Mouse (Mus musculus) lung, postnatal 14 days (tissue): ENCODE data around the gene Pitx2.

Source experiments
- DNase-seq: peaks from one replicate; pipeline ENCODE4 v3.0.0; 2021

Pitx2 gene

DNA sequence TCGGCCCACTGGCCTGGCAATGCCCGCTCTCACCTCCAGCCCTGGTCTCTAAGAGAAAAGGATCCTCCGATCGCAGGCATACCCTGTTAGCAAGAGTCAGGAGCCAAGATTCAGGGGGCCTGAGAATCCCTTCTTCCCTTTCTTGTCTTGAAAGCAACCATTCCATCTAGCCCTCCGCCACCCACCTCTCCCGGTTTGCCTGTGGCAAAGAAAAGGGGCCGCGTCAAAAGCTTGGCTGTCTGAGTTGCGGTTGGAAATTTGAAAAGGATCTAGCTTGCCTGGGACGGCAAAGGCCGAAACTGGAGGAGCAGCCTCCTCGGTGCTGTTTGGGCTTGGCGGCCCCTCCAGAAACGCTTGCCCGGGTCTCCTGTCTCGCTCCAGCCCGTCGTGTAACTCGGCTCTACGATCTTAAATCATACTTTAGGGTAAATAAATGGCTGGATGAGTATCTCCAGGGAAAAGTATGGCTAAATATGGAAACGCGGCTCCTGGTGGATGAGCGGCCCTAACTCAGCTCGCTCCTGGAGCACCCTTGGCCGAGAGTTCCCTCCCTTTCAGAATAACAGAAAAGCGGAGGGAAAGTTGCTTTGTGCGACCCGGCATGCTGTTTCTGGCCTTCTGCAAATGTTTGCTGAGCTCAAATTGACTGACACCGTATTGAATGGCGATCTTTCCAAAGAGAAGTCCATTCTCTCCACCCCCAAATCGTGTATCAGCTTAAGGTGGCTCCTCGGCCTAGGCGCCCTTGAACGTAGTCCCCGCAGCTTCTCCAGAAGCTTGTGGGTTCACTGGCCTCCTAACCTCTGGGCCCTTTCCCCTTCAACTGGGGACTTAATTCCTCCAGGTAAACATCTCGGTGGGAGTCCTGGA, 3.4 kb downstream of the Pitx2 start:
- no peak for DNase-seq

DNA sequence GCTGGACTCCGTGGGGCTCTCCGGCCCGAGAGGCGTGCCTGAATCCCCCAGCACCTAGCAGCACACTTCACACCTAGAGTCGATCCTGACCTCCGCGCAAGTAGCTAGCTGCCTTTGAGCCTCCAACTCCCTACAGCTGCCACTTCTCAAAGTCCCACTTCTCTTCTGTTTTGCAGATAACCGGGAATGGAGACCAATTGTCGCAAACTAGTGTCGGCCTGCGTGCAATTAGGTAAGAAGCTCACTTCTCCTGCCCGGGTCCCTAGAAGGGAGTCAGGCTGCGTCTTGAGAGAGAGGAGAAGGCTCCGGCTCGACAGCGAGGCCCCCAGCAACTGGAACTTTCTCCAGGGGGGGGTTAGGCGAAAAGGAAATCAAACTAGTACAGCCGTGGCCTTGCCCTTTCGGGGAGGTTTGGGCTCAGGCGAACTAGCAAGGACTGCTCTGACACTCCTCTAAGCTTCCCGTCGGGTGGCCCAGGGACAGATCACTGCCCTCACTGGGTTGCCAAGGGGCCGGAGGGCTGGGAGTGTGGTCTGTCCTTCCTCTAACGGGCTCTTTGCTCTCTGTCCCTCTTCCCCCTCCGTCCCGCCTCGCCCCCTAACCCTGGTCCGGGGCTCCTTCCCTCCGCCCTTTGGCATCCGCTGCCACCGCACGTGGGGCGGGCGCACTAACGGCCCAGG, 4.2 kb downstream of the Pitx2 start:
- DNase-seq, result no peak

DNA sequence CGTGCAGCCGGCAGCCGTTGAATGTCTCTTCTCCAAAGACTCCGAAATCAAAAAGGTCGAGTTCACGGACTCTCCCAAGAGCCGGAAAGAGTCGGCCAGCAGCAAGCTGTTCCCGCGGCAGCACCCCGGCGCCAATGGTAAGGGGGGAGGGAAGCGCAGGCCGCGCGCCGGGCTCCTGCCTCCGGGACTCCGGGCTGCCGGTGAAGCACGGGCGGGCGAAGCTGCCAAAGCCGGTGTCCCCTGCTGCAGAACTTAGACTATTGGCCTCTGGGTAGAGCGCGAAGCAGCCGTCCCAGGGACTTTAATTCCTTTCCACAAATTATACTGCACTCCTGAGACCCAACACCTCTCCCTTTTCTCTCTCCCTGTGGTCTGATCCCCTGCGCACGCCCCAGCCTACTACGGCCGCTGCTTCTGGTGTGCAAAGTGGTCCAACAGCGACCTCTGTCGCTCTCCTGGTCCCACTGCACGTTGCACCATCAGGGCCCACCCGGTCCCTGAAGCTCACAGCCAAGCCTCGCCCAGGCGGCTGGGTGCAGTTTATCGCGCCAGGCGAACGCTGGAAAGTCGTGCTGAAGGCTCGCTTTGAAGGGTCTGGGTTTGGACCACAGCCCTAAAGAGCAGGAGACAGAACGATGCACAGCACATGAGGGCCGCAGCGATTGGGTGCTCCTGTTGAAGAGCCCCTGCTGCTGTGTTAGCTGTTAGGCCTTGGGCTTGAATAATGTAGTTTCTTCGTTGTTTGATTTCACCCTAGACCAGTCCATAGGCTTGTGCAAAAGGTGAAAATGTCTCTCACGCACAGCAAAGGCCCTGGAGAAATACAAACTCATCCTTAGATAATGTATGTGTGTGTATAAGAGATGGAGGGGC, 5.0 kb downstream of the Pitx2 start:
- DNase-seq, result peak; percentile 67

DNA sequence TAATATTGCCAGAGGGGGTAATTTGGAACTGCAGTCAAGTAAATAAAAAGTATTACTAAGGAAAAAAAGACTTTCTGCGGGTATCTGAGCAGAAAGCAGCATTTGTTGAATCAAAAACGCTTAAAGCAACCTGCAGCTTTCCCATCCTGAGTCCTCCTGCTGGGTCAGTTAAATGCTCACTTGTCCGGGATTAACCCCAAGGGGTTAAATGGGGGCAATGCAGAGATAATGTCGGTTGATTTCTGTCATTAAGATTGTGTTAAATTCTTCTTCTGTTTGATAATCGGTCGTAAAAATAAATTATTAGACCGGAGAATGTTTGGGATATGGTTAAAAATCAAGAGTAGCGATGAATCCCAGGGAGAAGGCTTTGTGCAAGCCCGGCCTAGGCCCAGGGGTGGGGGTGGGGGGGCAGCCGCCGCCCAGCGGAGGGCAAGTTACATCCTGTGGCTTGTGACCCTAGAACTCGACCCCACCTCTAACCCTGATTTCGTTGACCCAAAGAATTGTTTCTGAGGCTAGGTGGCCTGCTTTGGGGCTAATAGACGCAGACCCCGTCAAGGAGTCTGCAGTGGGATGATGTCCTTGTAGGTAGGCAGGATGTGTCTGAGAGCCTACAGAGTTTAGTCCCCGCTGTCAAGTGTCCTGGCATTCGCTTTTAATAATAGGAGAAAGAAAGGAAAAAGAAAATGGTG, 6.0 kb downstream of the Pitx2 start:
- DNase-seq, result no peak

DNA sequence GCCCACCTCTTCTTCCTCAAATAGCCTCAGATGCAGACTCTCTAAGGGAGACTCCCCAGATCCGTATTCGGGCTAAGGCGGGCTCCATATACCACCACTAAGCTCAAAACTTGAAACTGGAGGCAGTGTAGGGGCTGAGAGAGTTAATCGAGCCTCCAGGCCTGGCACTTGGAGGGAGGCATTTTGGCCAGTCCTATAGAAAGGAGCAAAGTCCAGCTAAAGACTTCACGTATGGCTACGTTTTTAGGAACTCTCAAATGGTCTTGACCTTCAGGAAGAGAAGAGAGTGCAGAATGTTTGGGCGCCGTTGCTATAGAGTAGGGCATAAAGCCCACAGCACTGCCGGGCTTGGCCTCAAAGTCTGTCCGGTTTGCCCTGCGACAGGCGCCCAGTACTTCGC, 7.1 kb downstream of the Pitx2 start:
- no peak for DNase-seq

DNA sequence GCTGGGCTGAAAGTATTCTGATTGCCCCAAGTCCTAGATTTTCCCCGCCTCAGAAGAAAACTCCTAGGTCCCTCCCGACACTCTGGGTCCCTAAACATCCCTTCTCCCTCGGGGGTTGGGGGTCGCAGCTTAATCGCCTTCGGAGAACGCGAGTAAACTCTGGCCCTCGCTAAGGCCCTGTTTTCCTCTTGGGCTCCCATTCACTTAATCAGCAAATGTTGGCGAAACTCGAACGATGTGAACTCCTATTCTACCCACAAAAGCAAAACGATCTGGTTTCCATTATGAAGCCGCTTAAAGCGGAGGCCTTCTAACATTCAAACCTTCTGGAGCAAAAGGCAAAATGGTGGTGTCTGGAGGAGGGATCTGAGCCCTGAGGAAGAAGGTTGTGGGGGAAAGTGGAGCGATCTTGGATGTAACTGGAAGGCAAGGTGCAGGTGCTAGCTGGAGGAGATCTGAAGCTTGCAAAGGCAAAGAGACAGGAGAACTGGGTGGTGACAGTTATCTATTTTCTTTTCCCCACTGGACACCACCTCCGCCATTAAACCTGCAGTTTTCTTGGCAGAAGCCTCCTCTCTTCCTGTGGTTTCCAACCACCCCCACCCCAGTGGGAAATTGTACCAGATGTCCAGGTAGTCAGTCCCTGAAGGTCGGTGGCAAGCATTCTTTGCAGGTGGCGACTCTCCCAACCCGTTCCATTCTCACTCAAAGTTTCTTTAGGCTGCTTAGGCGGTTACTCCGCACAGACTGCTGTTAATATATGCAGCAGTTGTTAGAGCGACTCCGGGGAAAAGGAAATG, 7.8 kb downstream of the Pitx2 start:
- DNase-seq, result no peak

DNA sequence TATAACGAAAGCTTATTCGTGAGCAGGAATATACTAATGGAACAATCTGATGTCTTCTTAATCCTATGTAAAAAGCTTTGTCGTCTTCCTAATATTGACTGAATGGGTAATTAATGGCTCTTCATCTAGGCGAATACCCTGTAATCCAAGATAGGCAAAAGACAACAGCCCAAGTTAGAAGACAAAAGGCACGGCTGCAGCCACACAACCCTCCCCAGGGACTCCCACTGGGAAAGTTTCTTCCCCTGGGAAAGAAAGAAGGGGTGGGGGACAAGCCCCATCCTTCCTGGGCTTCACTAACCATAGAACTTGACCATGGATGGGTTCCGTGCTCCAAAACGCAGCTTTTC, 8.3 kb downstream of the Pitx2 start:
- DNase-seq, result no peak

DNA sequence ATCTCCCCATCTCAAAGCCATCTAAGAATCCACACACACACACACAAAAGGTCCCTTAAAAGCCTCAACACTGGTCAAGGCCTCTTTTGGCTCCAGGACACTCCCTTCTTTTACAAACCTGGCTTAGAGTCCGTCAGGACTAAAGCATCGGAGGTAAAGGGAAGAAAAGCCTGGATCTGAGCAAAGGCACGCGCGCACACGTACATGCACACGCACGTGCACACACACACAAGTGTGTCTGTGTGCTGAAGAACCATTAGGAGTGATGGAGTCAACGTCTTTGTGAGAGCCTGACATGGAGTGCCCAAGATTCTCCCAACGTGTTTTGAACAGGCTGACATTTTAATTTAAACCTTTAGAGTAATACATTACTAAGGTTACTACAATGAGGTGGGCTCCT, 8.7 kb downstream of the Pitx2 start:
- DNase-seq, result no peak

DNA sequence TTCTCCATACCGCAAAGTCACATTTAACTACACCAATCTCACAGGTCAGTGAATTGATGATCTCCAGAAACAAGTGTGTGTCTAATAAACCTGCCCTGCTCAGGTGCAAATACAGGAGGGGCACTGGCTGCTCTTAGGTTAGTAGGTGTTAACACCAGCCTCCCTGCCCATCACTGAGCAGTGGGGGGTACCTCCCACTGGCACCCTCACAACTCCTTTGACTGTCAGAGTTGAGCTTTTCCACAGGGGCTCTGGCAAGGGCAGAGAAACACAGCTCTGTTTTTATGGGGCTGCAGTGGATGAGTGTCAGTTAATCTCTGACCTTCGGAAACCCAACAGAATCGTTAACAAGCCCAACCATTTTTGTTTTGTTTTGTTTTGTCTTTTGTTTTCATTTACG, 9.6 kb downstream of the Pitx2 start:
- DNase-seq, result no peak

DNA sequence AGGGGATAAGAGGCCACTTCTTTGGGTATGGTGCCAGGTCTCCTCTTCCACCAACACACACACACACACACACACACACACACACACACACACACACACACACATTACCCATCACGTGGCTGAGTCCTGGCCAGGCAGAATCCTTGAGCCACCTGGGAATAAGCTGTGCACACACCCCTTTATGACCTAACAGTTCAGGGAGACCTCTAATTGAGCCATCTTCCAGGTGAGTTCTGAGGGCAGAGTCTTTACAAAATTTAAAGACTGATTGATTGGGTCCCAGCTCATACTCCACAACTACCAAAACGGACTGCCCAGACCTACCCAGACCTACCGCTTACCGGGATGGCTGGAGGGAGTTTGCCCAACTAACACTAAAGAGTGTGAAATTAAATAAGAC, 10.1 kb downstream of the Pitx2 start:
- no peak for DNase-seq

DNA sequence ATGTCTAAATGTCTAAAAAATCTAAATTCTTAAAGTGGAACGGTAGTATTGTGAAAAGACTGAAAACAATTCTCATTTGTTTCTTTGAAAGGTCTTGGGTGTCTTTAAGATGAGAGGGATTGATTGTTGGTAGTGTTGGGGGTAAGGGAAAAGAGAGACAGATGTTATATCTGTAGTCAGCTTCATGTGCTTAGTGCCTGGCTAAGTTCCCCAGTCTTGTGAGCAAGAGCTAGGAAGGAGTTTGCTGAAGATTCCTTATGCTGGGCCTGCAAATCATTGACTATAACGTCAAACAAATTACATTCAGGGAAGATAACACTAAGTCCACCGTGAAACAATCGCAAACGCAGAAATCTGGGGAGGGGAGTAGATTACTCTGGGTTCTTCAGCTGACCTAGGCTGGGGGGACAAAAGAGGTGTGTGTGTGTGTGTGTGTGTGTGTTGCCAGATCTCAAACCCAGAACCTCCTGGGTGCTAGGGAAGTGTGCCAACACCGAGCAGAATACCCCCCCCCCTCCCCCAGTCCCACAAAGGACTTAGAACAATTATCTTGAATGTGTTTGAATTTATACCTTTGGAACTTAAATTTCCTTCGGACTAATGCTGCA, 12.5 kb downstream of the Pitx2 start:
- DNase-seq, result no peak

DNA sequence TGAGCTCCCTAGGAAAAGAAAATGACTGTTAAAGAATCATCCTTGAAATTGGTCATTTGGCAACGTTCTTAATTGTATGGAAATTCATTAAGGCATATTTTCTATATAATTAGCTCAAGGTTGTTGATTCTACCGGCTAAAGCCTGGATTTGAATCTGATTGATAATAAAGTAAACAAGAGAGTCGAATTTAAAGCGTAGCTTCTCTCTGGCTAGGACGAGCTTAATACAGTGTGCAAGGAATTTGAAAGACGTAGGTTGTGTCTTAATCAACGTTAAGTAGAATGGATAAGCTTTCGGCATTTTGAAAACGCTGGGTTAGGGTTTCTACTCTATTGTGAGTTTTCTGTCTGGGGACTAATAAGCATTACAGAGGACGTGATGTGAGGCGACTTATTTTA, 13.1 kb downstream of the Pitx2 start:
- DNase-seq, result no peak

DNA sequence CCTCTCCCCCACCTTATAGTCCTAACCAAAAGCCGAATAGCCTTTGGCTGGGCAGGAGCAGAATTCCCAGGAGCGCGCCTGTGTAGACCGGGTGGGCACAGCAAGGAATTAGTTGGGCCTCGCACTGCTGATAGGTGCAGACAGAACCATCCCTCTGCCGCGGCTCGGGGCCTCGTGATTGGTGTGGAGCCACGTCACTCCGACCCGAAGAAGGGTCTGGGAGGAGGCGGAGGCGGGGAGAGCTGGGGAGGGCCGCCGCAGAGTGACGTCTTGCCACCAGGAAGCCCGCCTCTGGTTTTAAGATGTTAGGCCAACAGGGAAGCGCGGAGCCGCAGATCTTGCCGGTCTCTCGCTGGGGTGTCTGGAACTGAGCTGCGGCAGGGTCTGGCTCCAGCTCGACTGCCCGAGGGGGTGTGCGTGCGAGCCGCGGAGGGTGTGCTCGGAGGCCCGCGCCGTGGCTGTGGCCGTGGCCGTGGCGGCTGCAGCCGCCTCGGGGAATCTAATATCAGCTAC, 14.0 kb downstream of the Pitx2 start:
- DNase-seq, result peak; percentile 79

DNA sequence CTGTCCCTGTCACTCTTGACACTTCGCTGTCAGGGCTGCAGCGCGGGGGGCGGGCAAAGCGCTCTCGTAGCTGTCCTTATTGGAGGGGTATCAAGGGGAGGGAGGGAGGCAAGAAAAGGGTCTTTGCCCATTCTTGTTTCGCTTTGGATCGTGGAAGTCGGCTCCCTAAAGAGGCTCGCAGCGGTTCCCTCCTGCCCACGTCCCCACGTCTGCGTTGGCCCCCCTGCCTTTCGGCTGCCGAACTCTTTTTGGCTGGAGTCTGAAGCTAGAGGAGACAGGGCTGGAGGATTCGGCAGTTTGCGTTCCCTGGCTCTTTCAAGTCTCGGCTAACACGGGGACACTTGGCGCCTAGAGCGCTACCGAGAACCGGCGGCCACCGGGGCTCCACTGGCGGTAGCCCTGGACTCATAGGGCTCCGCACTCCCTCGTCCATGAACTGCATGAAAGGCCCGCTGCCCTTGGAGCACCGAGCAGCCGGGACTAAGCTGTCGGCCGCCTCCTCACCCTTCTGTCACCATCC, 14.5 kb downstream of the Pitx2 start:
- DNase-seq, result no peak

DNA sequence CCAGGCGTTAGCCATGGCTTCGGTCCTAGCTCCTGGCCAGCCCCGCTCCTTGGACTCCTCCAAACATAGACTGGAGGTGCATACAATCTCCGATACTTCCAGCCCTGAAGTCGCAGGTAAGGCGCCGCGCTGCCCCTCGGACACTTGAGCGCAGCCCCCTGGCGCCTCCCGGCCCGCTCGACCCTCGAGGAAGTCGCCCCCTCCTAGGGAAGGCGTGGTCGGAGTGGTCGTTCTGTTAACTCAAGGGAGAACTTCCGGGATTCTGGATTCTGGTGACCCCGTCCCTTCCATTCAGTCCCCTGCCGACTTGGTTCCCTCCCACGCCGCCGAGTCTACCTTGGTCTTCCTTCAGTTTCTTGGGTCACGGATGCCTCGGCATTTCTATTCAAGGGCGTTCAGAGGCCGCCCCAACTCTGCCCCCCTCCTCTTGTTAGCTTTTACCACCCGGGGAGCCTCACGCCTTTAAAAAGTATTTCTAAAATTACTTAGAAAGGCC, 15.0 kb downstream of the Pitx2 start:
- no peak for DNase-seq

DNA sequence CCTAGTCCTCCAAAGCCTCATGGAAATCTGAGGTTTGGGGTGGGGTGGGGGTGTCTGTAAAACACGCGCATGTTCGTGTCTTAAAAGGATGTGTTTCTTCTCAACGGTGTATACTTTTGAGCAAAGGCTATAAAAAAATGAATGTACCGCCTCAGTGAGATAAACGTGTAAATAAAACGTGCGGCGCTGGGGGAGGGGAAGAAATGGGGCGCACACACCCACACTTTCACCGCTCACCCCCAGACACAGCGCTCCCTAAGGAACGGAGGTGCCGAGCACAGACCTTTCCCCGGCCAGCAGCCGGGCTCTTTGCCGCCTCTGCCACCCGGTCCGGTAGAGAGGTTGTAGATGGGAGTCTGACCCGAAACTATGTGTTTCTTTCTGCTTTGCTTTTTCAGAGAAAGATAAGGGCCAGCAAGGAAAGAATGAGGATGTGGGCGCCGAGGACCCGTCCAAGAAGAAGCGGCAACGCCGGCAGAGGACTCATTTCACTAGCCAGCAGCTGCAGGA, 15.6 kb downstream of the Pitx2 start:
- DNase-seq, result no peak

DNA sequence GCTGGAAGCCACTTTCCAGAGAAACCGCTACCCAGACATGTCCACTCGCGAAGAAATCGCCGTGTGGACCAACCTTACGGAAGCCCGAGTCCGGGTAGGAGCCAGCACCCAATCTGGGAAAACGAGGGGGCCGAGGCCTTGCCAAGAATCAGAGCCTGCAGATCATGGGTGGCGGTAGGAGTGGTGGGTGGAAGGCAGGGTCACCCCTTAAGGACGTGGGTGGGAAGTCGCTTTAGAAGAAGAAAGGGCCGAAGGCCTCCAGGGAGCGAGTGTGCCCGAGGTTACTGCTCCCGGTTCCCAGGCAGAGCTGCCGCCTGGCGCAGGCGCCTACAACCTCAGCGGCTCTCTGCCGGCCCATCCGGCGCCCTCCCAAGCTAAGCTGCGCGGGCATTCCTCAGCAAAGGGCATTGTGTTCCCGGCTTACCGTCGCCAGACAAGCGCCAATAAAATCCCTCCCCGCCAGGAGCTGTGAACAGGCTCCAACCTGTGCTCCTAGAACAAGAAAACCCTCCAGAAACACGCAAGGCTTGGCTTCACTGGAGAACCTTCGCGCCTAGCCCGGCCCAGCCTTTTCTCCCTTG, 16.2 kb downstream of the Pitx2 start:
- DNase-seq, result peak; percentile 18

DNA sequence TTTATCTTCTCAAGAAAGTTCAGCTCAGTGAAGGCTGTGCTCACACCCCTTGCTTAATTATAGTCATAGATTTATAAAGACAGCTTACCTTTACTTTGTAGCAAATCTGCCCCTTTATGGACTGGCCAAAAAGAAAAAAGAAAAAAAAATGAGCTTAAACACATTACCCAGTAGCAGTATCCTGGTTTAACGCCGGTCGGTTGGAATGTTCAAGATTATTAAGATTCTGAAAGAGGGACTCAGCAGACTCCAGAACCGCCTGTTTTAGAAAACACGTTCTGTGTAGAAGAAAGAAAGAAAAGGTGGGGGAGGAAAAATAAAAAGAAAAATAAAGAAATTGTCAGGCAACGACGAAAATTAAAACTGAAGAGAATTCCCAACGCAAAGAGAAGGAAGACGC, 16.8 kb downstream of the Pitx2 start:
- DNase-seq, result no peak

DNA sequence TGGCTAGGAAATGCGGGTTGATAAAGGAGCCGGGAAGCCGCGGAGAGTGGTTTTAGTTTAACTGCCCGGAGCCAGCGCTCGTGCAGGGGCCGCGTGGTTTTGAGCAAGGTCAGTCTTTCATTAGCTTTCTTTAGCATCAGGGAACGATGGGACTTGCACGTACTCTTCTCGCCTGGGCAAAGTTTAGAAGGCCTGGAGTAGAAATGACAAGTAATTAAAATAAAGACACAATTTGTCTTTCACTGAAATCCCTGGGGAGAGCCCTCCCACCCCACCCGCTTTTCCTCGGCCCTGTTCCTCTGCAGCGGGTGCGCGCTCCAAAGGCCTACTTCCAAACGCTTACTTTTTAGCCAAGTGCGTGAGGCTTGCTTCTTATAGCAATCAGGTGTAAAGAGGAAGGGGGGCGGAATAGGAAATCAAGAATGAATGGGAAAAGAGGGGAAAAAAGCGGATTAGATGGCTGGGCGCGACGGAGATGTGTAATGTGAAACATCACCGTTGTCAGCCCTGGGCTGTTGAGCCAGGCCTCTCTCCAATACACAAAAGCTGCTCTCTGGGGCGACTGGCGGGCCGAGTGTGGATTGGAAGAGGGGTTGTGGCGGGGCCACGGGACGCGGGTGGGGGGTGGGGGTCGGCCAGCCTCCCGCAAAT, 17.4 kb downstream of the Pitx2 start:
- no peak for DNase-seq

DNA sequence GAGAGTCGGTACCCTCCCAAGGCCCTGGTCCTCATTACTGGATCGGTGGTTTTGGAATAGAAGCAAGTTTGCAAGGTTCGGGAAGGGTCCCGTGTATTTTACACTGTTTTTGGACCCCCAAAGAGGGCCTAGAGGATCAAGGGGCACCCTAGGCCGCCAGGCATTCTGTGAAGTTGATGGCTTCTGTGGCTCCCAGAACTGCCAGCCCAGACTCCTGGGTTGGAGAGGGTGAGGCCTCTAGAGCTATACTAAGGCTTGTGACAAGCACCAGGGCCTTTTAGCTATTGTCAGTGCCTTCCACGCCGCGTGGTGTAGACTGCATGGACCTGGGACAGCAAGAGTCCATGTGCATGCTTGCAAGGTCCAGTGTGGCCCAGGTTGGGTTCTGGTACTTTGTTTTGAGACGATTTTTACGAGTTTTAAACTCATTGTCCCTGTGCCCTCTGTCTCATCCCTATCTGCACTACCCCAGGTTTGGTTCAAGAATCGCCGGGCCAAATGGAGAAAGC, 18.2 kb downstream of the Pitx2 start:
- no peak for DNase-seq
